Mouse (Mus musculus) neural tube, embryonic 13.5 days (tissue): ENCODE data around the gene Cped1. TPM values are rescaled to one million over a fixed set of nuclear protein-coding genes. Genes with fewer than 3 reads are reported as not detected.
A peak's percentile ranks its signal among the peaks of the same experiment; 100 is the strongest.

Source experiments
- ATAC-seq: fragments of 200-750 bp; cut with Nextera tagmentation; 2 replicates; pipeline ENCODE4 v1.8.0; 2017; ENCODE audit warnings: low read depth, mild to moderate bottlenecking, moderate TSS enrichment, moderate library complexity
- H3K27ac ChIP-seq: fragments of 300-500 bp; sonication (generic); replicated peaks from 2 replicates; pipeline ENCODE4 v1.5.1; 2015; ENCODE audit warnings: moderate library complexity, mild to moderate bottlenecking, inconsistent platforms
- H3K27me3 ChIP-seq: fragments of 300-500 bp; sonication (generic); 2 replicates; pipeline ENCODE4 v1.6.1; 2015; ENCODE audit warnings: mild to moderate bottlenecking, inconsistent platforms
- H3K36me3 ChIP-seq: fragments of 300-500 bp; sonication (generic); 2 replicates; pipeline ENCODE4 v1.6.1; 2015; ENCODE audit warnings: mild to moderate bottlenecking, inconsistent platforms
- H3K4me1 ChIP-seq: fragments of 300-500 bp; sonication (generic); replicated peaks from 2 replicates; pipeline ENCODE4 v1.6.1; 2015; ENCODE audit warnings: inconsistent platforms
- H3K4me2 ChIP-seq: fragments of 300-500 bp; sonication (generic); 2 replicates; pipeline ENCODE4 v1.6.1; 2015; ENCODE audit warnings: inconsistent platforms, mild to moderate bottlenecking, moderate library complexity
- H3K4me3 ChIP-seq: fragments of 300-500 bp; sonication (generic); 2 replicates; pipeline ENCODE4 v1.5.1; 2015; ENCODE audit warnings: mild to moderate bottlenecking, inconsistent platforms
- H3K9ac ChIP-seq: fragments of 300-500 bp; sonication (generic); 2 replicates; pipeline ENCODE4 v1.6.1; 2015; ENCODE audit warnings: moderate library complexity, mild to moderate bottlenecking, inconsistent platforms
- H3K9me3 ChIP-seq: fragments of 300-500 bp; sonication (generic); 2 replicates; pipeline ENCODE4 v1.6.1; 2016; ENCODE audit warnings: inconsistent platforms
- WGBS: fragments of 180-500 bp; shearing (Covaris S2); methylation state at CpG from one replicate; pipeline ENCODE4 v1.1.7; 2015; 5-methylcytosine and 5-hydroxymethylcytosine counted together
- polyA plus RNA-seq: library from polyadenylated mRNA; unstranded; fragments of >200 nt; fragmentation: Nextera tagmentation; extraction: Ambion mirVana; gene quantifications from 2 replicates; pipeline ENCODE4 v1.2.1, GENCODE M21; 2015

The Cped1 gene
- polyA plus RNA-seq, 1 experiment from 2014 or later: 3.6 TPM

- Histone ChIP-seq H3K9ac (no peak overlapping the region), H3K27ac (peak overlapping the region; percentile 59), H3K27me3 (no peaks in the 10 kb centered on the region), H3K4me3 (no peak overlapping the region), H3K4me1 (peaks cover 30% of the 10 kb centered on the region), H3K4me2 (peak overlapping the region; percentile 43), H3K36me3 (no peaks in the 10 kb centered on the region), H3K9me3 (no peaks in the 10 kb centered on the region)
- WGBS: 42% methylated on average over 7 of the region's 7 CpGs
- peak; percentile 59 for ATAC-seq
Observed at GRCm38 (mm10) chr6:22205751-22206121, 220.0 kb downstream of the Cped1 start.

- peaks cover 30% of the 10 kb centered on the region for H3K4me1 ChIP-seq
- no peak overlapping the region for H3K4me3 ChIP-seq
- H3K27me3 ChIP-seq: no peaks in the 10 kb centered on the region
- peak; percentile 64 for ATAC-seq
- H3K36me3 ChIP-seq: no peaks in the 10 kb centered on the region
- H3K9ac ChIP-seq: no peak overlapping the region
- WGBS: 56% methylated on average over 14 of the region's 14 CpGs
- peak overlapping the region; percentile 59 for H3K27ac ChIP-seq
- H3K4me2 ChIP-seq: peak overlapping the region; percentile 43
- no peaks in the 10 kb centered on the region for H3K9me3 ChIP-seq
Observed at GRCm38 (mm10) chr6:22206179-22206578, 220.5 kb downstream of the Cped1 start.

- H3K4me2 ChIP-seq: peak overlapping the region; percentile 43; the same call in 1 of the 2 replicates
- H3K9me3 ChIP-seq: no peaks in the 10 kb centered on the region
- H3K9ac ChIP-seq: no peak overlapping the region
- H3K4me1 ChIP-seq: peaks cover 25% of the 10 kb centered on the region
- no peaks in the 10 kb centered on the region for H3K36me3 ChIP-seq
- H3K27ac ChIP-seq: no peak overlapping the region
- H3K4me3 ChIP-seq: no peak overlapping the region
- no peaks in the 10 kb centered on the region for H3K27me3 ChIP-seq
- no peak for ATAC-seq
- WGBS: 57% methylated on average over 6 of the region's 6 CpGs
Observed at GRCm38 (mm10) chr6:22206630-22207293, 221.0 kb downstream of the Cped1 start.

GRCm38 (mm10) chr6:22212158-22212557 is 226.4 kb downstream of the Cped1 start:
- Histone ChIP-seq H3K27ac (no peak overlapping the region), H3K4me2 (no peak overlapping the region), H3K9me3 (no peaks in the 10 kb centered on the region), H3K4me3 (no peak overlapping the region), H3K4me1 (peaks cover 6% of the 10 kb centered on the region), H3K27me3 (no peaks in the 10 kb centered on the region), H3K9ac (no peak overlapping the region), H3K36me3 (no peaks in the 10 kb centered on the region)
- ATAC-seq: no peak
- WGBS: 91% methylated on average over 6 of the region's 6 CpGs

- no peaks in the 10 kb centered on the region for H3K36me3 ChIP-seq
- 84% methylated on average over 5 of the region's 5 CpGs for WGBS
- H3K9me3 ChIP-seq: no peaks in the 10 kb centered on the region
Observed at GRCm38 (mm10) chr6:22213187-22213586, 227.5 kb downstream of the Cped1 start.

GRCm38 (mm10) chr6:22213813-22214212 is 228.1 kb downstream of the Cped1 start:
- Histone ChIP-seq H3K27me3 (no peaks in the 10 kb centered on the region), H3K4me1 (peaks cover 6% of the 10 kb centered on the region), H3K9me3 (no peaks in the 10 kb centered on the region), H3K4me2 (no peak overlapping the region), H3K9ac (no peak overlapping the region), H3K4me3 (no peak overlapping the region), H3K36me3 (no peaks in the 10 kb centered on the region), H3K27ac (no peak overlapping the region)
- no peak for ATAC-seq
- WGBS: 78% methylated on average over 3 of the region's 3 CpGs

More at GRCm38 (mm10) chr6:22213187-22213586, 227.5 kb downstream of the Cped1 start:
- H3K4me1 ChIP-seq: peaks cover 6% of the 10 kb centered on the region
- no peak overlapping the region for H3K4me3 ChIP-seq
- ATAC-seq: no peak
- H3K9ac ChIP-seq: no peak overlapping the region
- no peak overlapping the region for H3K27ac ChIP-seq
- H3K27me3 ChIP-seq: no peaks in the 10 kb centered on the region
- no peak overlapping the region for H3K4me2 ChIP-seq

- Histone ChIP-seq H3K9ac (no peak overlapping the region), H3K4me2 (no peak overlapping the region), H3K27ac (no peak overlapping the region), H3K4me1 (peaks cover 6% of the 10 kb centered on the region), H3K27me3 (no peaks in the 10 kb centered on the region), H3K36me3 (no peaks in the 10 kb centered on the region), H3K4me3 (no peak overlapping the region), H3K9me3 (no peaks in the 10 kb centered on the region)
- 83% methylated on average over 6 of the region's 6 CpGs for WGBS
- ATAC-seq: no peak
Observed at GRCm38 (mm10) chr6:22214665-22215064, 228.9 kb downstream of the Cped1 start.

GRCm38 (mm10) chr6:22216276-22216973 is 230.7 kb downstream of the Cped1 start:
- no peaks in the 10 kb centered on the region for H3K27me3 ChIP-seq
- 63% methylated on average over 14 of the region's 14 CpGs for WGBS
- H3K9me3 ChIP-seq: no peaks in the 10 kb centered on the region
- H3K4me3 ChIP-seq: no peak overlapping the region
- H3K27ac ChIP-seq: no peak overlapping the region
- H3K4me2 ChIP-seq: no peak overlapping the region
- H3K4me1 ChIP-seq: peaks cover 6% of the 10 kb centered on the region
- H3K9ac ChIP-seq: no peak overlapping the region
- H3K36me3 ChIP-seq: no peaks in the 10 kb centered on the region
- peak; percentile 79 for ATAC-seq

- H3K4me1 ChIP-seq: peaks cover 6% of the 10 kb centered on the region
- no peaks in the 10 kb centered on the region for H3K9me3 ChIP-seq
- 92% methylated on average over 8 of the region's 8 CpGs for whole genome bisulfite sequencing
- no peaks in the 10 kb centered on the region for H3K36me3 ChIP-seq
- no peak overlapping the region for H3K27ac ChIP-seq
- H3K4me2 ChIP-seq: no peak overlapping the region
- no peak for ATAC-seq
- H3K4me3 ChIP-seq: no peak overlapping the region
- no peaks in the 10 kb centered on the region for H3K27me3 ChIP-seq
- no peak overlapping the region for H3K9ac ChIP-seq
Observed at GRCm38 (mm10) chr6:22221134-22221533, 235.4 kb downstream of the Cped1 start.

GRCm38 (mm10) chr6:22222087-22222486 is 236.4 kb downstream of the Cped1 start:
- 83% methylated on average over 4 of the region's 4 CpGs for WGBS
- Histone ChIP-seq H3K4me2 (no peak overlapping the region), H3K4me3 (no peak overlapping the region), H3K27ac (no peak overlapping the region), H3K9me3 (no peaks in the 10 kb centered on the region), H3K9ac (no peak overlapping the region), H3K27me3 (no peaks in the 10 kb centered on the region), H3K36me3 (no peaks in the 10 kb centered on the region), H3K4me1 (no peaks in the 10 kb centered on the region)
- no peak for ATAC-seq

GRCm38 (mm10) chr6:22222947-22223346 is 237.2 kb downstream of the Cped1 start:
- H3K4me3 ChIP-seq: no peak overlapping the region
- no peaks in the 10 kb centered on the region for H3K9me3 ChIP-seq
- no peak overlapping the region for H3K9ac ChIP-seq
- H3K4me2 ChIP-seq: no peak overlapping the region
- no peaks in the 10 kb centered on the region for H3K4me1 ChIP-seq
- no peak for ATAC-seq
- H3K27me3 ChIP-seq: no peaks in the 10 kb centered on the region
- WGBS: 94% methylated on average over 8 of the region's 8 CpGs
- no peak overlapping the region for H3K27ac ChIP-seq
- no peaks in the 10 kb centered on the region for H3K36me3 ChIP-seq

- Histone ChIP-seq H3K27me3 (no peaks in the 10 kb centered on the region), H3K27ac (no peak overlapping the region), H3K4me2 (no peak overlapping the region), H3K9ac (no peak overlapping the region), H3K9me3 (no peaks in the 10 kb centered on the region), H3K4me3 (no peak overlapping the region), H3K4me1 (no peaks in the 10 kb centered on the region), H3K36me3 (no peaks in the 10 kb centered on the region)
- WGBS: 90% methylated on average over 4 of the region's 4 CpGs
- ATAC-seq: no peak
Observed at GRCm38 (mm10) chr6:22224351-22224750, 238.6 kb downstream of the Cped1 start.
